Mouse (Mus musculus): Measurements from ENCODE around the gene Nucb1. TPM values are rescaled to one million over a fixed set of nuclear protein-coding genes. Genes with fewer than 3 reads are reported as not detected.
A peak's percentile ranks its signal among the peaks of the same experiment; 100 is the strongest.

Gene Nucb1
- total and polyA plus RNA-seq, 3 experiments = 127 to 409 (median 408) TPM

DNA sequence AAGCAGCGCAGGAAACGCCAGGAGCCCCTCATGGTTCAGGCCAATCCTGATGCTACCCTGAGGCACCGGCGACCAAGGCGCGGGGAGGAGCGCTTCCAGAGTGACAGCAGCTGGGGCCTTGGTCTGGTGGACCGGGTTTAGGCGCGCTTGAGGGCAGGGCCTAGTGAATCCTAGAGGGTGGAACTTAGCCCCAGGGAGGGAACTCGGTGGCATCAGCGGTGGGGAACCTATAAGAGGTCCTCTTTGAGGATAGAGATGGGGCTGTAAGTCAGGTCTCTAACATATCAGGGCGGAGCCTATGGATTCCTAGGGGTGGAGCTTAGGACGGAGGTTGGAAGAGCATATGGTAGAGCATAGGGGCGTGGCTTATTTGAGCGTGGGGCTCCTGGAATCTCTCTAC is 5.2 kb upstream of the Nucb1 start:
- peaks cover 35% of the 10 kb centered on the region for H3K4me1 ChIP-seq (ENCODE audit: insufficient read depth, low read depth, low read length)
- peaks cover 2% of the 10 kb centered on the region for H3K36me3 ChIP-seq (replicated peaks)
- DNase-seq (ENCODE audit: low spot score) (no peak), ATAC-seq (ENCODE audit: extremely low read depth, insufficient number of reproducible peaks, low FRiP score, poor library complexity, severe bottlenecking) (no peak)
- no peak overlapping the region for H3K4me3 ChIP-seq (ENCODE audit: low read depth, low read length)
- no peaks in the 10 kb centered on the region for H3K27me3 ChIP-seq (ENCODE audit: insufficient read depth, low read length)
- H3K9me3 ChIP-seq (replicated peaks) = no peaks in the 10 kb centered on the region
- no peak for TF ChIP-seq CTCF (IDR thresholded peaks at IDR 0.05; ENCODE audit: low read depth, low read length)

DNA sequence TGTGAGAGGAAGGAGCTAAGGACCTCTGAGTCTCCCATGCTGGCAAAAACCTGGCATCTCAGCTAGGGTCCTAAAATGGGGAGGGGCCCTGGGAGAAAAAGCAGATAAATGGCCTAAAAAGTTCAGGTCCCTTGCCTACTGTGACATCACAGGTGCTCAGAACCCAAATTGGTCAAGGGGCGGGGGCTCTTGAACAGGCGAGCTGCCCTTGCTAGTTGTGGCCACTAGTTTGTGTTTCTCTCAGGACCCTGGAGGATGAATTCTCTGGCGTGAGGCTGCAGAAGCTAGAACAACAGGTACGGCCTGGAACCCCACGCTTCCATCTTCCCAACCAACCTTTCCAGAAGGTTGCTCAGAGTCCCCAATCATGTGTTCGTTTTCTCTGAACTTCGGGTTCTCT is 4.2 kb upstream of the Nucb1 start:
- no peak for DNase-seq (ENCODE audit: low spot score)
- Histone ChIP-seq H3K9me3 (replicated peaks) (no peaks in the 10 kb centered on the region), H3K4me1 (ENCODE audit: insufficient read depth, low read depth, low read length) (peaks cover 35% of the 10 kb centered on the region), H3K27me3 (ENCODE audit: insufficient read depth, low read length) (no peaks in the 10 kb centered on the region), H3K4me3 (ENCODE audit: low read depth, low read length) (no peak overlapping the region), H3K36me3 (replicated peaks) (peaks cover 2% of the 10 kb centered on the region)
- no peak for TF ChIP-seq POLR2AphosphoS5 (IDR thresholded peaks at IDR 0.05; ENCODE audit: insufficient replicate concordance, low read depth, low read length)
- no peak for TF ChIP-seq GATA2 (IDR thresholded peaks at IDR 0.05; ENCODE audit: borderline replicate concordance, low read depth, low read length)
- no peak for TF ChIP-seq TAL1 (conservative IDR thresholded peaks at IDR 0.05; ENCODE audit: low read depth, low read length)
- no peak for TF ChIP-seq CTCF (IDR thresholded peaks at IDR 0.05; ENCODE audit: low read depth, low read length)
- TF ChIP-seq GATA1 (IDR thresholded peaks at IDR 0.05; ENCODE audit: borderline replicate concordance, low read length) = no peak
- no peak for ATAC-seq (ENCODE audit: extremely low read depth, insufficient number of reproducible peaks, low FRiP score, poor library complexity, severe bottlenecking)

DNA sequence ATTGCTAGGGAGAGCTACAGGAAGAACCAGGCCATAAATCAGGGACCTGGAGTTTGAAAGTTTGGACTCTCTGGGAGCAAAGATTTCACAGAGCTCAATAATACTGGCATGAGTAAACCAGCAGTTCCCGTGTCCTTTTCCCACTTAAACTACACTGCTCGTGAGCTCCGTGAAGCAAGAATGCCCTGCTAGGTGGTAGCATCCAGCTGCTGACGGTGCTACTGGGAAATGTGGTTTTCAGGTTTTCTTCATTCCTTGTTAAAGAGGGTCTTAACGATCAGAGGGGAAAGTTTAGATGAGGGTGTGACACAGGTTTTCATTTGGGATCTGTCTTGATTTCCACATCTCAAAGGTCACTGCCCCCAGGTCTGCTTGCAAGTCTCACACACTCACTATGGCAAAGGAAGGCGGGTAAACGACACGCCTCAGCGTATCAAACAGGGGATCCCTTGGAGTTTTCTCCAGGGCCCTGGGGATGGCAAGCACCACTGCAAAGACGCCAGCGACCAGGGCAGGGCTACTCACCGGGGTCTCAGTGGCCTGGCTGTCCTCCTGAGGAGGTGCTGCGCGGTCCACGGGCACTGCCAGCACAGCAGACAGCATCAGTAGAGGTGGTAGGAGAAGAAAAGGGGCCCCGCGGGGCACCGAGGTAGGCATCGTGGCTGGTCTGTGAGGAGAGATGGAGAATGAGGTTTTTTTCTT is 874 bp downstream of the Nucb1 start:
- no peak for TF ChIP-seq CTCF (IDR thresholded peaks at IDR 0.05; ENCODE audit: low read depth, low read length)
- TF ChIP-seq POLR2AphosphoS5 (IDR thresholded peaks at IDR 0.05; ENCODE audit: insufficient replicate concordance, low read depth, low read length) = no peak
- no peak for TF ChIP-seq GATA2 (IDR thresholded peaks at IDR 0.05; ENCODE audit: borderline replicate concordance, low read depth, low read length)
- no peak for TF ChIP-seq TAL1 (conservative IDR thresholded peaks at IDR 0.05; ENCODE audit: low read depth, low read length)
- no peak for TF ChIP-seq GATA1 (IDR thresholded peaks at IDR 0.05; ENCODE audit: borderline replicate concordance, low read length)
- Histone ChIP-seq H3K4me3 (ENCODE audit: low read depth, low read length) (peak overlapping the region; percentile 85), H3K36me3 (replicated peaks) (peaks cover 39% of the 10 kb centered on the region), H3K9me3 (replicated peaks) (no peaks in the 10 kb centered on the region), H3K4me1 (ENCODE audit: insufficient read depth, low read depth, low read length) (peaks cover 43% of the 10 kb centered on the region), H3K27me3 (ENCODE audit: insufficient read depth, low read length) (no peaks in the 10 kb centered on the region)
- ATAC-seq (ENCODE audit: extremely low read depth, insufficient number of reproducible peaks, low FRiP score, poor library complexity, severe bottlenecking) = no peak
- no peak for DNase-seq (ENCODE audit: low spot score)

DNA sequence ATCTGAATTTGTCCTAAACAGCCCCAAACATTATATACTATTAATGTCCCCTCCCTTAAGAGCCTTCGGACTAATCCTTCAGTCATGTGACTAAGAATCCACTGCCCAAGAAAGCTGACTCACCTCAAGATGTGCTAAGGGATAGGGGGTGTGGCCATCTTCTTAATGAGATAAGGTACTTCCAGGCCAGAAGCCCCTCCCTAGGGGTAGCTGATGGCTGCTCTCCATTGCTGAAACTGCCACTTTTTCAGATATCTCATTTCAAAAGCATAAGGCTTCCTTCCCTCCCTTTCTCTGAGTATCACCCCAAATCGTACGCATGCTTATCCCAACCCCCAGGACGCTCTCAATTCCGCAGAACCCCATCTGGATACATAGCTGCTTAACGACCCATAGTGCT is 1.6 kb downstream of the Nucb1 start:
- H3K36me3 ChIP-seq (replicated peaks) = peaks cover 47% of the 10 kb centered on the region
- TF ChIP-seq POLR2AphosphoS5 (IDR thresholded peaks at IDR 0.05; ENCODE audit: insufficient replicate concordance, low read depth, low read length) (no peak), TAL1 (conservative IDR thresholded peaks at IDR 0.05; ENCODE audit: low read depth, low read length) (no peak), GATA1 (IDR thresholded peaks at IDR 0.05; ENCODE audit: borderline replicate concordance, low read length) (no peak)
- H3K27me3 ChIP-seq (ENCODE audit: insufficient read depth, low read length) = no peaks in the 10 kb centered on the region
- H3K9me3 ChIP-seq (replicated peaks) = no peaks in the 10 kb centered on the region
- DNase-seq (ENCODE audit: low spot score) (peak; percentile 67), ATAC-seq (ENCODE audit: extremely low read depth, insufficient number of reproducible peaks, low FRiP score, poor library complexity, severe bottlenecking) (peak; percentile 67)
- H3K4me1 ChIP-seq (ENCODE audit: insufficient read depth, low read depth, low read length) = peaks cover 45% of the 10 kb centered on the region
- H3K4me3 ChIP-seq (ENCODE audit: low read depth, low read length) = peak overlapping the region; percentile 85

DNA sequence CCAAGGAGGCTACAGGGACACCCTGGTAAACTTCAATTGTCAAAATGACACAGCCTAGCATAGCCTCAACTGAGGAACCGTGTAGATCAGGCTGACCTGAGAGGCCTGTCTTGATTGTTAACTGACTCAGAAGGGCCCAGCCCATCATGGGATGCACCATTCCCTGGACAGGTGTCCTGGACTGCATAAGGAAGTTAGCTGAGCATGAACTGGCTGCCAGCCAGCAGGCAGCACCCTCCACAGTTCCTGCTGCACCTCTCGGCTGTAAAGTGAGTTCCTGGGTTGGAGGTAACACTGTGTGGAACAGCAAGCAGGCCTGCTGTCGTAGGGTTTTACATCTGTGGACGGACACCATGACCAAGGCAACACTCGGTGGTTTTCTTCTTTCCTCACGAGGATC is 2.6 kb downstream of the Nucb1 start:
- TF ChIP-seq POLR2AphosphoS5 (IDR thresholded peaks at IDR 0.05; ENCODE audit: insufficient replicate concordance, low read depth, low read length) = no peak
- TF ChIP-seq GATA2 (IDR thresholded peaks at IDR 0.05; ENCODE audit: borderline replicate concordance, low read depth, low read length) = no peak
- no peak for TF ChIP-seq CTCF (IDR thresholded peaks at IDR 0.05; ENCODE audit: low read depth, low read length)
- TF ChIP-seq TAL1 (conservative IDR thresholded peaks at IDR 0.05; ENCODE audit: low read depth, low read length) = no peak
- TF ChIP-seq GATA1 (IDR thresholded peaks at IDR 0.05; ENCODE audit: borderline replicate concordance, low read length) = no peak
- peaks cover 57% of the 10 kb centered on the region for H3K36me3 ChIP-seq (replicated peaks)
- peaks cover 52% of the 10 kb centered on the region for H3K4me1 ChIP-seq (ENCODE audit: insufficient read depth, low read depth, low read length)
- no peaks in the 10 kb centered on the region for H3K27me3 ChIP-seq (ENCODE audit: insufficient read depth, low read length)
- no peaks in the 10 kb centered on the region for H3K9me3 ChIP-seq (replicated peaks)
- no peak for DNase-seq (ENCODE audit: low spot score)
- peak overlapping the region; percentile 28; the same call in 1 of the 2 replicates for H3K4me3 ChIP-seq (ENCODE audit: low read depth, low read length)
- no peak for ATAC-seq (ENCODE audit: extremely low read depth, insufficient number of reproducible peaks, low FRiP score, poor library complexity, severe bottlenecking)

DNA sequence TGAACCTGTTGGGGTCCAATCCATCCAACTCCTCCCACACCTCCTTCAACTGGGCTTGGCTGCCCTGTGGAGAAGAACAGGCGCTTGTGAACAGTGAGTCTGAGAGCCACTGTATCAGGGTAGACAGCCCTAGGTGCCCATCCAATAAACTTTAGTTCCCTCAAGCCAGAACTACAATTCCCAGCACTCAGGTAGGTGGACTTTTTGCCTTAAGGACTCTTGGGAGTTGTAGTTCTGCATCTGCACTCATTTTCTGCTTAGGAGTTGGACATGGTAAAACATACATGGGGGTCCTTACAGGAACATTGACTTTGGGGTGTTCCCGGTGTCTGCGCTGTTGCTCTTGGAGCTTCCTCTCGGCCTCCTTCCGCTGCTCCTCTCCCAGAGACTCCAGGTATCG is 11.8 kb downstream of the Nucb1 start:
- H3K4me1 ChIP-seq (ENCODE audit: insufficient read depth, low read depth, low read length) = peaks cover 31% of the 10 kb centered on the region
- no peaks in the 10 kb centered on the region for H3K9me3 ChIP-seq (replicated peaks)
- H3K36me3 ChIP-seq (replicated peaks) = peaks cover 99% of the 10 kb centered on the region
- DNase-seq (ENCODE audit: low spot score) = no peak
- TF ChIP-seq GATA2 (IDR thresholded peaks at IDR 0.05; ENCODE audit: borderline replicate concordance, low read depth, low read length) (no peak), CTCF (IDR thresholded peaks at IDR 0.05; ENCODE audit: low read depth, low read length) (no peak), TAL1 (conservative IDR thresholded peaks at IDR 0.05; ENCODE audit: low read depth, low read length) (no peak), GATA1 (IDR thresholded peaks at IDR 0.05; ENCODE audit: borderline replicate concordance, low read length) (no peak), POLR2AphosphoS5 (IDR thresholded peaks at IDR 0.05; ENCODE audit: insufficient replicate concordance, low read depth, low read length) (no peak)
- no peaks in the 10 kb centered on the region for H3K27me3 ChIP-seq (ENCODE audit: insufficient read depth, low read length)
- H3K4me3 ChIP-seq (ENCODE audit: low read depth, low read length) = no peak overlapping the region
- ATAC-seq (ENCODE audit: extremely low read depth, insufficient number of reproducible peaks, low FRiP score, poor library complexity, severe bottlenecking) = no peak
